Mouse (Mus musculus) MEL (cell line): ENCODE measurements around the gene Gtf2a1. TPM values are rescaled to one million over a fixed set of nuclear protein-coding genes. Genes with fewer than 3 reads are reported as not detected.
"Not testable (repeated sequence)": the region's sequence is repeated elsewhere in the genome, so short reads cannot be mapped to it uniquely, and the experiment has no call there.

ENCODE experiments used
- DNase-seq: peaks from one replicate; pipeline ENCODE4 v3.0.0; 2011; ENCODE audit warnings: low read depth, low spot score
- H3K27ac ChIP-seq: 2 replicates; pipeline ENCODE4 v1.5.1; 2012; ENCODE audit warnings: low read depth, mild to moderate bottlenecking, control low read depth, low read length, moderate library complexity; ENCODE audit not compliant: control insufficient read depth
- H3K27me3 ChIP-seq, 2 experiments: fragments of 150-350 bp in 1 of 2; sonication (generic) in 1 of 2; 2 replicates each; pipeline ENCODE4 v1.6.1; 2012; ENCODE audit warnings: low read length in 2 of 2, mild to moderate bottlenecking in 2 of 2, improper control_type of control experiment in 1 of 2, moderate library complexity in 1 of 2; ENCODE audit not compliant: insufficient read depth in 2 of 2, control insufficient read depth in 1 of 2
- H3K36me3 ChIP-seq, 2 experiments: 2 replicates each; pipeline ENCODE4 v1.6.1; 2012 to 2014; ENCODE audit warnings: low read length in 2 of 2, improper control_type of control experiment in 1 of 2, inconsistent platforms in 1 of 2, mild to moderate bottlenecking in 1 of 2; ENCODE audit not compliant: insufficient read depth in 2 of 2, control insufficient read depth in 1 of 2
- H3K4me1 ChIP-seq, 2 experiments: fragments of 150-350 bp in 1 of 2; sonication (generic) in 1 of 2; 2 replicates each; pipeline ENCODE4 v1.6.1; 2012; ENCODE audit warnings: low read length in 2 of 2, improper control_type of control experiment in 1 of 2, mild to moderate bottlenecking in 1 of 2; ENCODE audit not compliant: insufficient read depth in 2 of 2, control insufficient read depth in 1 of 2
- H3K4me3 ChIP-seq, 2 experiments: fragments of 150-350 bp in 1 of 2; sonication (generic) in 1 of 2; 2 replicates each; pipeline ENCODE4 v1.5.1; 2012; ENCODE audit warnings: low read depth in 2 of 2, low read length in 2 of 2, mild to moderate bottlenecking in 2 of 2, moderate library complexity in 2 of 2, control low read depth in 1 of 2, improper control_type of control experiment in 1 of 2; ENCODE audit not compliant: control insufficient read depth in 1 of 2, insufficient read depth in 1 of 2
- H3K79me2 ChIP-seq: 2 replicates; pipeline ENCODE4 v1.6.1; 2012; ENCODE audit warnings: mild to moderate bottlenecking, low read length, moderate library complexity; ENCODE audit not compliant: control insufficient read depth, poor library complexity, insufficient read depth
- H3K9ac ChIP-seq: 2 replicates; pipeline ENCODE4 v1.6.1; 2012; ENCODE audit warnings: low read depth, mild to moderate bottlenecking, control low read depth, low read length, moderate library complexity; ENCODE audit not compliant: control insufficient read depth, poor library complexity, severe bottlenecking
- H3K9me3 ChIP-seq: fragments of 150-350 bp; sonication (generic); replicated peaks from 2 replicates; pipeline ENCODE4 v1.6.1; 2012; ENCODE audit warnings: mild to moderate bottlenecking, low read length, improper control_type of control experiment, moderate library complexity; ENCODE audit not compliant: insufficient read depth
- CHD1 ChIP-seq: IDR thresholded peaks from 2 replicates; pipeline ENCODE4 v1.6.1; 2012; ENCODE audit warnings: low read depth, mild to moderate bottlenecking, inconsistent platforms, low read length, improper control_type of control experiment
- CHD2 ChIP-seq: IDR thresholded peaks from 2 replicates; pipeline ENCODE4 v1.6.1; 2011; ENCODE audit warnings: low read length, improper control_type of control experiment
- ELF1 ChIP-seq: IDR thresholded peaks from 2 replicates; pipeline ENCODE4 v1.6.1; 2014; ENCODE audit warnings: low read depth, mild to moderate bottlenecking, inconsistent platforms, low read length, improper control_type of control experiment, moderate library complexity
- GATA1 ChIP-seq: IDR thresholded peaks from 2 replicates; pipeline ENCODE4 v1.6.1; 2011; ENCODE audit warnings: low read depth, low read length, improper control_type of control experiment
- JUND ChIP-seq: IDR thresholded peaks from 2 replicates; pipeline ENCODE4 v1.6.1; 2011; ENCODE audit warnings: low read depth, mild to moderate bottlenecking, improper control_type of control experiment, low read length
- KAT2A ChIP-seq: conservative IDR thresholded peaks from 2 replicates; pipeline ENCODE4 v1.6.1; 2012; ENCODE audit warnings: low read depth, low read length, improper control_type of control experiment, inconsistent platforms
- MAFK ChIP-seq: IDR thresholded peaks from 2 replicates; pipeline ENCODE4 v1.6.1; 2011; ENCODE audit warnings: low read depth, mild to moderate bottlenecking, low read length, improper control_type of control experiment, borderline replicate concordance
- MAZ ChIP-seq: IDR thresholded peaks from 2 replicates; pipeline ENCODE4 v1.6.1; 2012; ENCODE audit warnings: low read depth, mild to moderate bottlenecking, inconsistent platforms, low read length, improper control_type of control experiment
- MEF2A ChIP-seq: IDR thresholded peaks from 2 replicates; pipeline ENCODE4 v1.6.1; 2014; ENCODE audit warnings: low read depth, mild to moderate bottlenecking, inconsistent platforms, low read length, improper control_type of control experiment; ENCODE audit not compliant: poor library complexity, insufficient replicate concordance, severe bottlenecking; ENCODE audit errors: extremely low read depth
- MXI1 ChIP-seq: IDR thresholded peaks from 2 replicates; pipeline ENCODE4 v1.6.1; 2011; ENCODE audit warnings: mild to moderate bottlenecking, low read depth, low read length, improper control_type of control experiment
- MYB ChIP-seq: IDR thresholded peaks from 2 replicates; pipeline ENCODE4 v1.6.1; 2011; ENCODE audit warnings: mild to moderate bottlenecking, low read depth, low read length, improper control_type of control experiment
- NELFE ChIP-seq: IDR thresholded peaks from 2 replicates; pipeline ENCODE4 v1.6.1; 2011; ENCODE audit warnings: low read depth, low read length, improper control_type of control experiment
- POLR2AphosphoS5 ChIP-seq: IDR thresholded peaks from 2 replicates; pipeline ENCODE4 v1.6.1; 2012; ENCODE audit warnings: low read depth, borderline replicate concordance, mild to moderate bottlenecking, inconsistent platforms, low read length, moderate library complexity, mixed read lengths
- RAD21 ChIP-seq: IDR thresholded peaks from 2 replicates; pipeline ENCODE4 v1.6.1; 2011; ENCODE audit warnings: mild to moderate bottlenecking, low read depth, low read length, improper control_type of control experiment
- SMC3 ChIP-seq: IDR thresholded peaks from 2 replicates; pipeline ENCODE4 v1.6.1; 2011; ENCODE audit warnings: low read depth, low read length, improper control_type of control experiment
- TAL1 ChIP-seq: IDR thresholded peaks from 2 replicates; pipeline ENCODE4 v1.6.1; 2012; ENCODE audit warnings: mild to moderate bottlenecking, inconsistent platforms, low read length, moderate library complexity, mixed read lengths
- TBP ChIP-seq: IDR thresholded peaks from 2 replicates; pipeline ENCODE4 v1.8.0; 2011; ENCODE audit warnings: low read depth, low read length, improper control_type of control experiment
- USF1 ChIP-seq: IDR thresholded peaks from 2 replicates; pipeline ENCODE4 v1.6.1; 2014; ENCODE audit warnings: low read depth, mild to moderate bottlenecking, inconsistent platforms, low read length, improper control_type of control experiment, moderate library complexity
- USF2 ChIP-seq, 2 experiments: IDR thresholded peaks; 2 replicates each; pipeline ENCODE4 v1.6.1; 2011 to 2012; ENCODE audit warnings: improper control_type of control experiment in 2 of 2, low read length in 2 of 2, borderline replicate concordance in 1 of 2, inconsistent platforms in 1 of 2, low read depth in 1 of 2, mild to moderate bottlenecking in 1 of 2; ENCODE audit not compliant: insufficient read depth in 1 of 2
- ZC3H11A ChIP-seq: IDR thresholded peaks from 2 replicates; pipeline ENCODE4 v1.6.1; 2012; ENCODE audit warnings: low read depth, mild to moderate bottlenecking, inconsistent platforms, low read length, improper control_type of control experiment
- ZKSCAN1 ChIP-seq: IDR thresholded peaks from 2 replicates; pipeline ENCODE4 v1.6.1; 2012; ENCODE audit warnings: low read depth, mild to moderate bottlenecking, inconsistent platforms, low read length, improper control_type of control experiment, moderate library complexity
- ZMIZ1 ChIP-seq: IDR thresholded peaks from 2 replicates; pipeline ENCODE4 v1.6.1; 2012; ENCODE audit warnings: low read depth, mild to moderate bottlenecking, inconsistent platforms, low read length, improper control_type of control experiment, moderate library complexity
- ZNF384 ChIP-seq: IDR thresholded peaks from 2 replicates; pipeline ENCODE4 v1.6.1; 2012; ENCODE audit warnings: low read depth, mild to moderate bottlenecking, inconsistent platforms, low read length, improper control_type of control experiment
- polyA plus RNA-seq, 2 experiments: library from polyadenylated mRNA; stranded (reverse) in 1 of 2; unstranded in 1 of 2; fragments of >175 nt in 1 of 2; fragments of >200 nt in 1 of 2; gene quantifications; 2 replicates each; pipeline versions ENCODE4 v1.2.1 to v1.2.4; 2012; ENCODE audit warnings: low replicate concordance in 2 of 2, low read depth in 1 of 2; ENCODE audit not compliant: insufficient read length in 2 of 2, insufficient read depth in 1 of 2, missing spikeins in 1 of 2
- total RNA-seq: library from RNA; depleted of rRNA; stranded (reverse); fragments of 300-350 nt; gene quantifications from 2 replicates; pipeline ENCODE4 v1.2.3, GENCODE M21; 2012

The Gtf2a1 gene
- total and polyA plus RNA-seq, 3 experiments, result 14.3 to 15.3 TPM; not detected in 1

DNA sequence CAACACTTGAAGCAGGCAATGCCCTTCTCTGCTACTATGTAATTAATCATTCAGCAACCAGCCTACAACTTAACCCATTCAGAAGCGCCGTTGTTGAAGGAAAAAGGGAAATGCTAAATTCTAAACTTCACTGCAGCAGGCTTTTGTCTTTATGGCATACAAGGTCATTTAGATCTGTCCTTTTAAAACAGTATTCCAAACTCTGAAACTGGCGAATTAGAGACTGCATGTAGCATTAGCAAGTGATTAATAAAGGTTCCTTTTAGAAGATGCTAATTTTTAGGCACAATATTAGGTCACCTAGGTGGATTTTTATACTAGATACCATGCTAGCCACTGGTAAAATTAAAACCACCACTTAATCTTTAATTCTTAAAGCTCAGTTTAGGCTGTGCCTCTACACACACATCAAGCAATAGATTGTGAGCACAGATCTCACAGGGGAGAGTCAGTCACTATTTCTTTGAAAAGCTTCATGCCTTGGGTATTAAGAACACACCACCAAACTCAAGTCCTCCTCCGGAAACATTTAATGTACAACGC is 2.7 kb downstream of the Gtf2a1 start (continued):
- TF ChIP-seq MXI1 (no peak), KAT2A (no peak), USF1 (no peak), USF2 (IDR thresholded peaks at IDR 0.05; ENCODE audit: borderline replicate concordance in 1 of 2, insufficient read depth in 1 of 2, low read depth in 1 of 2, low read length in 2 of 2) (no peak), ELF1 (no peak), MYB (no peak), MEF2A (no peak), ZMIZ1 (no peak), SMC3 (no peak), MAFK (no peak), NELFE (no peak), JUND (no peak), GATA1 (no peak), ZKSCAN1 (no peak), MAZ (no peak), TBP (no peak)

DNA sequence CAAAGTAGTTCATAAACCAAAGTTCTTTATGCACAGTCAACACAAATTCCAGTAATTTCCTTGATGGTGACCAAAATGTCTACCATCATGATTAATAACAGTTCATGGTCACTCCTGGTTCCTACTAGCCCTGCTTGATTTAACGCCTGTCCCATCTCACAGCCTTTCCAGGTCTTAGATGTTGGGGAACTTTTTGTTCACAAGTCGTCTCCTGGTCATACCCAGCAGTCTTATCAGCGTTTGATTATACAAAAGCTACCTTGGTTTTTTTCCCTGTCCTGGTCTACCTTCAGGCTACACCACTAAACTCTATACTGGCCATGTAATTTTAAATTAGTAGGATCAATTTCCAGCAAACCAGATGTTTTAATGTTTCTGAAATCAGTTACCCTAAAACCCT is 3.2 kb downstream of the Gtf2a1 start:
- TF ChIP-seq MXI1, result no peak
- TF ChIP-seq CHD1, result no peak
- no peak for TF ChIP-seq NELFE
- no peak for TF ChIP-seq CHD2
- no peak for TF ChIP-seq TAL1
- TF ChIP-seq ZNF384, result no peak
- TF ChIP-seq RAD21, result no peak
- no peak for TF ChIP-seq ZC3H11A
- no peak for TF ChIP-seq POLR2AphosphoS5
- no peak for TF ChIP-seq MAZ

DNA sequence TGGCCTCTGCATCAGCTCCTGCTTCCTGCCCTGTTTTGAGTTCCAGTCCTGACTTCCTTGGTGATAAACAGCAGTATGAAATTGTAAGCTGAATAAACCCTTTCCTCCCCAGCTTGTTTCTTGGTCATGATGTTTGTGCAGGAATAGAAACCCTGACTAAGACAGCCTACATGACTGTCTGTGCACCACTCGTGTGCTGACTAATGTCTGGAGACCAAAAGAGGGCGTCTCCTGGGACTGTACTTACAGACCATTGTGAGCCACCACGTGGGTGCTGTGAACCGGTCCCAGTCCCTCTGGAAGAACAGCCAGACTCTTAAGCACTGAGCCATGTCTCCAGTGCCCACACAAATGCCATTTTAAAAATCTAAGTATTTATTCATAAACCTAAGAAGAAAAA is 4.5 kb downstream of the Gtf2a1 start:
- H3K9me3 ChIP-seq, H3K27me3 ChIP-seq, H3K27ac ChIP-seq, H3K9ac ChIP-seq, DNase-seq, H3K4me3 ChIP-seq: not testable (repeated sequence)
- Histone ChIP-seq H3K4me1 (peaks cover 23 to 25% of the 10 kb centered on the region in 2 experiments), H3K36me3 (peaks cover 17 to 55% of the 10 kb centered on the region in 2 experiments), H3K79me2 (peaks cover 44% of the 10 kb centered on the region)

More for the DNA sequence above, 3.2 kb downstream of the Gtf2a1 start:
- Histone ChIP-seq H3K36me3 (peaks cover 17 to 51% of the 10 kb centered on the region in 2 experiments), H3K4me3 (peak overlapping the region; percentile 12 to 75), H3K9ac (peak overlapping the region; percentile 64), H3K4me1 (peaks cover 15 to 31% of the 10 kb centered on the region in 2 experiments), H3K9me3 (no peaks in the 10 kb centered on the region), H3K79me2 (peaks cover 41% of the 10 kb centered on the region), H3K27me3 (no peaks in the 10 kb centered on the region), H3K27ac (peak overlapping the region; percentile 39)
- no peak for DNase-seq
